Mouse (Mus musculus) cerebellum, adult (tissue): ENCODE measurements around the gene Ranbp6.

Experiments
- ATAC-seq: cut with Nextera tagmentation; 2 replicates; pipeline ENCODE4 v1.9.2; 2017; ENCODE audit warnings: mild to moderate bottlenecking, moderate library complexity, mixed read lengths; ENCODE audit not compliant: insufficient number of reproducible peaks, low FRiP score, low TSS enrichment

Ranbp6 gene

DNA sequence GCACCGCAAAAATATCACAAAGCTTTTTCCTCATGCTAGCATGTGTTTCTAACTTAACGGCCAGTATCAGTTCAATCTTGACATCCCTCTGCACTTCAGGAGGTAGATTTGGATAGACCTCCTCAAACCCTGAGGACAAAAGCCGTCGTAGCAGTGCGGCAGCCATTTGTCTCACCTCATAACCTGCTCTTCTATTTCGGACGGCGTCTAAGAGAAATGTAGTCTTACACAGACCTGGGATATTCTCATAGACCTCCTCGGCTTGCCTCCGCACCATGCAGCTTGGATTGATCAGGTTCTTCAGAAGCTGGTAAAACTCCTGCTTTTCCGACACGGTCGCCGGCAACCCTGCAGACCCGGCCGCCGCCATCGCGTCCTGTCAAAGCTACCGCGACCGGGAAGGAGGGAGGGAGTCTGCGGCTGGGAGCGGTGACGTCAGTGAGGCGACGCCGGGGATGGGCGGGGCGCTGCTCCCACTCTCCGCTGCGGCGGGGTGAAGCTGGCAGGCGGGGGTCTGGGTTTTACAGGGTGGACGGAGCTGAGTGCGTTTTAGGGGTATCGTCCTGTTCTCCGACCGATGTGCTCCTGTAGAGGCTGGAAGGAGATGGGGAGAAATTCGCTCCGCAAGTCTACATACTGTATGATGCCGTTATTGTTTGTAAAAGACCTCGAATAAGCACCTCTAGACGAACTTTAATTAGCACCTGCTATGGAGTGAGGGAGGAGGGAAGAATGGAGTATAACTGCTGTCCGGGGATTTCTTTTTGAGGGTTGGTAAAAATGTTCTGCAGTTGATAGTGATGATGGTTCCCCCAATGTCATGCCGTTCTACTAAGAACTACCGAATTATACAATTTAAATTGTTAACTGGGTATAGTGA, at the start of gene Ranbp6:
Gene Ranbp6, minus strand, starts transcription at position 394 of the 880 bp plus-strand sequence.
- peak; percentile 93 for ATAC-seq

DNA sequence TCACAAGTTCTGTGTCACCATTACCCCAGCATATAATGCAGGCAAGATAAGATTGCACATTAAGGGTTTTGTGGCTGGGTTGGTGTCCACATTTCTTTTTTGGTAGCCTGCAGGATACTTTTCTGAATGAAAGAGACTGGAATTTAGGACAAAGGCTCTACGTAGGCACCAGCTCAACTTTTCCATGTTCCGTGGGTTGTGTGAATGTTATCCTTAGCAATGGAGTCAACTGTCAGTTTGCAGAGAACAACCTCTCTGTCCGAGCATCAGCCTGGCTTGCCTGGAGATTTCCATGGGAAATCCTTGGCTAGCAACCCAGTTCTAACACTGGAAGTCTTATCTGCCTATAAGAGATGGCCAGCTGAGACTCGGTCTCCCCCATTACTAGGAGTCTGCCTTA, 48.0 kb upstream of the Ranbp6 start:
- ATAC-seq: no peak

DNA sequence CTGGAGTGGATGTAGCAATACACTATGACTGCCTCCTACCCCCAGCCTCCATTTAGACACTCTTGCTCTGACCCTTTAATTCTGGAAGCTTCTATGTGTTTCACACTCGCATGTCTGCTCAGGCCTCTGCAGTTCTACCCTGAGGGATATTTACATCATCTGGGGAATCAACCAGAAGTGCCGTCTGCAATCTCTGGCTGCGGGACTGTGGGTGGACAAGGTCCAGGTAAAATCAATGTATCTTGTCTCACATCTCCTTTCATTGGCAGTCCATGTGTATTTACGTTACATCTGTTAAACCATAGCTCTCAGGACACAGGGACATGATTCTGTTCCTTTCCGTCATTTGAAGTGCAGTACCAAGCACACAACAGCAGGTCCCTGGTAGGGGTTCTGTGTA, 44.5 kb upstream of the Ranbp6 start:
- no peak for ATAC-seq

GRCm38 (mm10) chr19:29853711-29854110, 40.9 kb upstream of the Ranbp6 start:
- ATAC-seq: no peak

- no peak for ATAC-seq
Observed at GRCm38 (mm10) chr19:29851036-29851690, 38.4 kb upstream of the Ranbp6 start.

DNA sequence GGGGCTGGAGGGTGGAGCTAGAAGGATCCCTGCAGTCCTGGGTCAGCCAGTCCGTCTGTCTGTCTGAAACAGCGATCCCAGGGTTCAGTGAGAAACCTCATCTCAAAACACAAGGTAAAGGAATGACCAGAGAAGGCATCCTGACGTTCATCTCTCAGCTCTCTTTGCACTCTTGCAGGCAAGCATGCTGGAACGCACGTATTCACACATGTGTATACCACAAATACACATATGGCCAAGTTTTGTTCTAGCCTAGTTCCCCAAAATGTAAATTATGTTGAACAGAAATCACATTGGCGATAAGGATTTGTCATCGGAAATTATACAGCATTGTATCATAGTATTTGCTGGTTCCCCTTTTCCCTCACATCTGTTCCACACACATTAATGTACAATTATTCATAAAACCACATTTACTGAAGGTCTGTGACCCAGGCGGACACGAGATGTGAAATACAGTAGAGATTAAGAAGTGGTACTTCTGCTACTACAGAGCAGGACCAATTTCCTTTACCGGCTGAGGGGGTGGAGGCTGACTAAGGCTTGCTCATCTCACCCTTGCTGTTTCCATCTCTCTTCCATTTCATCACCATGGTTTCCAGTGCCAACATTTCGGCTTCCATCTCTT, 37.3 kb upstream of the Ranbp6 start:
- ATAC-seq: no peak

GRCm38 (mm10) chr19:29844036-29844661, 31.4 kb upstream of the Ranbp6 start:
- no peak for ATAC-seq

- ATAC-seq: no peak
Observed at GRCm38 (mm10) chr19:29843641-29844035, 30.9 kb upstream of the Ranbp6 start.

DNA sequence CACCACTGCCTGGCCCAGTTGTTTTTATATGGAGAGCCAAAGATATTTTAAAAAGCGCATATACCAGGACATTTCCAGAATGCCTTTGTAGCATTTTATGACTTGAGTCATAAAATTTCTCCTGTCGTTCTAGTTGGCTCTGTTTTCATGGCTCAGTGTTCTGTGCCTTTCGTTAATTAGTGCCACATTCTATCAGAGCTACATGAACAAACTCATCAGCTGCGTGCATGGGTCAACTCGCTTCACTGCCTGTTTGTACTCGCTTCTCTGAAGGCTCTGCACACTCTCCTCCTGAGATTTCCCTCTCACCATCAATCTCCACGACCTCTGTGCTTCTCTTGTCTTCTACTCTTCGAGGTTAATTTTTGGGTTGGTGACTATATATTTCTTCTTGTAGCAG, 30.2 kb upstream of the Ranbp6 start:
- ATAC-seq: no peak

DNA sequence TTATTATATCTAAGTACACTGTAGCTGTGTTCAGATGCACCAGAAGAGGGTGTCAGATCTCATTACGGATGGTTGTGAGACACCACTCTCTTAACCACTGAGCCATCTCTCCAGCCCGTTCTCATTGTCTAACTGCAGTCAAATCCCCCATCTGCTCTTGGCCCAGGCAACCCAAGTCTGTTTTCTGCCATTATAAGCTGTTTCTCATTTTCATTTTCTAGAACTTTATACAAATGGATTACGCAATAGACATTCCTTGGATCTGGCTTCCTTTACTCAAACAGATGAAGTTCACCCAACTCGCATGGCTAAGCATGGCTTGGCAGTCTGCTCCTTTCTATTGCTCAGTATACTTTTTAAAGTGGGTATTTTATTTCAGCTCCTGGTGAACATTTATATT, 27.9 kb upstream of the Ranbp6 start:
- no peak for ATAC-seq

DNA sequence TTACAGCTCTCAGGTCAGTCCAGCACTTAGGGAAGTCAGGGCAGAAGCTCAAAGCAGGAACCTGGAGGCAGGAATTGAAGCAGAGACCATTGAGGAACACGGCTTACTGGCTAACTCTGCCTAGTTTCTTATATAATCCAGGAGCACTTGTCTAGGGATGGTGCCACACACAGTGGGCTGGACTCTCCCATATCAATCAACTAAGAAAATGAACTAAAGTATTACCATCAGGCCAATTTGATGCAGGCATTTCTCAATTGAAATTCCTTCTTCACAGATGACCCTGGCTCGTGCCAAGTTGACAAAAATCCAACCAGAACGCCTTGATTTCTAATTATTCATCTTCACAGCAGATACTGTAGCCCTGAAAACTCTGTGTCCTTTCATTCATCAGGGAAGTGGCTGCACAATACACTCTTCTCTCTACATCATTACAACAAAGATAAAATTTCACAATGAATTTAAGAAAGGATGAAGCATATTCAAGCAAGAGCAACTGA, 25.9 kb upstream of the Ranbp6 start:
- ATAC-seq: no peak

GRCm38 (mm10) chr19:29838171-29838570, 25.4 kb upstream of the Ranbp6 start:
- no peak for ATAC-seq

DNA sequence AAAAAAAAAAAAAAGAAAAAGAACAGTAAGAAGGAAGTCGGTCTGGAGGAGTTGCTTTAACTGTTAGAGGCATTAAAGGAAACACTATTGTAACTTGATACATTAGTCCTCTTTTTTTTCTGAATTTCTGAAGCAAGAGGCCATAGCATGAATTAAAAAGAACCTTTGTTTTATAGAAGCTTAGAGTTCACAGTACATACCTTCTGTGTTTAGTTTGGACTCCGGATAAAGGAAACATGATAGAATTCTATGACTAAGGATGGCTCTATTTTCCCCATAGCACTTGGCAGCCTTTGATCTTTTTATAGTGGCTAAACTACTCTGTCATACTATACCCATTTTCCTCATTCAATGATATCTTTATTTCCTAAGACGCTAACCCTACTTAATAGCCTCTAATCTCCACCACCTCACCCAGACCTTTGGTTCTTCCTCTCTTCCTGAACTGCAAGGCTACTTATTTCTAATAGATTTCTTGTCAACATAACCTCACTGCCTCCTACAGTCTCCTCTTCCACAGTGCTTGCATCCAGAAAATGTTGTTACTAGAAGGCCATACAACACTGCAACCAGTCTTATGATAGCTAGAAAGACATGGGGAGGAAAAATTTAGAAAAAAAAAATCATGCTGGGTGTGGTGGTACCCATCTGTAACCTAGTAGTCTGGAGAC, 22.7 kb upstream of the Ranbp6 start:
- ATAC-seq: no peak

- ATAC-seq: no peak
Observed at GRCm38 (mm10) chr19:29830911-29831310, 18.1 kb upstream of the Ranbp6 start.

GRCm38 (mm10) chr19:29828558-29828957, 15.8 kb upstream of the Ranbp6 start:
- ATAC-seq: no peak

DNA sequence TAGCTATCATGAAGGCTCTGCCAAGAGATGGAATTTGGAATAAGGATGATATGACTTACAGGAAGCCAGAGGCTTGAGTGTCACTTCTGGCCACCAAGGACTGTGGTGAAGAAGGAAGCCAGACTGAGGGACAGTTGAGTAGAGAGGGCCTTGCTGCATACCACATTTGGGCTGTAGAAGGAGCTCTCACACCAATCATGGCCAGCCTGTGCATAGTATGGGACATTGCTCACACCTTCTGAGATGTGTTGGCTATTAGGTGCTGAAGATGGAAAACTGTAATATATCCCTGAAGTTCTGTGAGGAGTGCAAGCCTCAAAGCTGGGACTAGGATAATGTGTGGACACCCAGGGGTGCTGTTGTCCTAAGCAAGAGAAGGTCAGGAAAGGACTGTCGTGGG, 13.9 kb upstream of the Ranbp6 start:
- ATAC-seq: no peak

DNA sequence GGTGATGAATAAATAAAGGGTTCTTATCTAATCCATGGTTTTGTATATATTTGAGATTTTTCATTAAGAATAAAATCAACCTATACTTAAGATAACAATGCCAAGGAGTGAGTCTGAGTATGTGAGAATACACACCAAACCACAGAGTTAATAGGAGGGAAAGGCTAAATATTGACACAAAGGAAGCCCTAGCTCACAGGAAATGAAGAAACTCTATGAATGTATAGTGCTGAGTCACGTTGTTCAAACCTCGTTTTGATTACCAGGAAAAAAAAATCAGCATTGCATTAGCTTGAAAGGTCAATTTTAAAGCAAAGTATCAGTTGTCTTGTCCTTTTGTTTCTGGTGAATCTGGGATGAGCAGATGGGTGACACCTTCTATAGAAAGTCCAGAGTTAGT, 12.2 kb upstream of the Ranbp6 start:
- ATAC-seq: no peak

- no peak for ATAC-seq
Observed at GRCm38 (mm10) chr19:29824034-29824700, 11.4 kb upstream of the Ranbp6 start.

DNA sequence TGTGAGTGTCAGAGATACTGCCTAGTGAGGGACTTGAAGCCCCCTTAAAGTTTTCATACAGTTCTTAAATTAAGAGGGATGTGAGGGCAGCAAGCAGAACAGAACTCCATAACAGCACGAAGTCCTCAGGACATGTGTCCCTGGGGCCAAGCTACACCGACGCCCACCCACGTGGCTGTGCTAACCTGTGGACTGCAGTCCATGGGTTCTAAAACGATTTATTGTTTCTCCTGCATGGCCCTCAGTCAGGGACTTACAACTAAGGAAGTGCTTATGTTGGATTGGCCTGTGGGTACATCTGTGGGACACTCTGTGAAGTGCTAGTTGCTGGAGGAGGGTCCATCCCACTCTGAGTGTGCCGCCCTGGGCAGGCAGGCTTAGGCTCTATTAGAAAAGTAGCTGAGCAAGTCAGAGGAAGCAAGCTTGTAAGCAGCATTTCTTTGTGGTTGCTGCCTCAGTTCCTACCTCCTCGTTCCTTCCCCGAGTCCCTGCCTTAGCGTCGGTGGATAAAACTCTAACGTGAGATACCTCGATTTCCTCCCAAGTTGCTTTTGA, 10.8 kb upstream of the Ranbp6 start:
- no peak for ATAC-seq
